Mouse (Mus musculus) brown adipose tissue, adult 24 weeks (tissue): ENCODE results near the gene Lrp6. TPM values are rescaled to one million over a fixed set of nuclear protein-coding genes. Genes with fewer than 3 reads are reported as not detected.

Experiments
- H3K27ac ChIP-seq: fragments of 200-500 bp; replicated peaks from 2 replicates; pipeline ENCODE4 v1.5.1; 2012; ENCODE audit warnings: low read depth, mild to moderate bottlenecking, low read length
- H3K4me1 ChIP-seq: fragments of 200-500 bp; 2 replicates; pipeline ENCODE4 v1.6.1; 2012; ENCODE audit warnings: low read length, mixed read lengths; ENCODE audit not compliant: control insufficient read depth, insufficient read depth, insufficient read length
- H3K4me3 ChIP-seq: fragments of 200-500 bp; 2 replicates; pipeline ENCODE4 v1.5.1; 2012; ENCODE audit warnings: low read depth, mild to moderate bottlenecking, low read length, moderate library complexity; ENCODE audit not compliant: insufficient read depth
- polyA plus RNA-seq: library from polyadenylated mRNA; stranded (reverse); fragments of >200 nt; gene quantifications from 2 replicates; pipeline ENCODE4 v1.2.4, GENCODE M21; 2012; ENCODE audit not compliant: missing spikeins, insufficient read depth, insufficient read length

Gene Lrp6
- polyA plus RNA-seq, 1 experiment, result 33.0 TPM

- H3K27ac ChIP-seq, result no peak overlapping the region
- no peaks in the 10 kb centered on the region for H3K4me1 ChIP-seq
- H3K4me3 ChIP-seq, result no peak overlapping the region
Measured at GRCm38 (mm10) chr6:134431583-134431982, 135.2 kb downstream of the Lrp6 start.

GRCm38 (mm10) chr6:134430161-134430799 lies 136.5 kb downstream of the Lrp6 start:
- H3K27ac ChIP-seq, result no peak overlapping the region
- no peak overlapping the region for H3K4me3 ChIP-seq
- H3K4me1 ChIP-seq, result no peaks in the 10 kb centered on the region

GRCm38 (mm10) chr6:134428455-134428854 lies 138.3 kb downstream of the Lrp6 start:
- H3K27ac ChIP-seq, result no peak overlapping the region
- no peak overlapping the region for H3K4me3 ChIP-seq
- no peaks in the 10 kb centered on the region for H3K4me1 ChIP-seq

- H3K4me3 ChIP-seq, result no peak overlapping the region
- no peaks in the 10 kb centered on the region for H3K4me1 ChIP-seq
- no peak overlapping the region for H3K27ac ChIP-seq
Measured at GRCm38 (mm10) chr6:134427165-134427564, 139.6 kb downstream of the Lrp6 start.

- Histone ChIP-seq H3K4me1 (no peaks in the 10 kb centered on the region), H3K4me3 (peak overlapping the region; percentile 41), H3K27ac (peak overlapping the region; percentile 66)
Measured at GRCm38 (mm10) chr6:134425216-134425717, 141.5 kb downstream of the Lrp6 start.

- Histone ChIP-seq H3K27ac (no peak overlapping the region), H3K4me1 (no peaks in the 10 kb centered on the region), H3K4me3 (no peak overlapping the region)
Measured at GRCm38 (mm10) chr6:134421921-134422320, 144.8 kb downstream of the Lrp6 start.

- Histone ChIP-seq H3K4me3 (no peak overlapping the region), H3K27ac (no peak overlapping the region), H3K4me1 (no peaks in the 10 kb centered on the region)
Measured at GRCm38 (mm10) chr6:134420375-134420774, 146.4 kb downstream of the Lrp6 start.

- H3K4me1 ChIP-seq, result no peaks in the 10 kb centered on the region
- no peak overlapping the region for H3K27ac ChIP-seq
- H3K4me3 ChIP-seq, result no peak overlapping the region
Measured at GRCm38 (mm10) chr6:134417886-134418285, 148.9 kb downstream of the Lrp6 start.

- Histone ChIP-seq H3K27ac (no peak overlapping the region), H3K4me1 (no peaks in the 10 kb centered on the region), H3K4me3 (no peak overlapping the region)
Measured at GRCm38 (mm10) chr6:134416556-134417105, 150.1 kb downstream of the Lrp6 start.

GRCm38 (mm10) chr6:134414532-134414883 lies 152.3 kb downstream of the Lrp6 start:
- Histone ChIP-seq H3K4me3 (no peak overlapping the region), H3K27ac (no peak overlapping the region), H3K4me1 (no peaks in the 10 kb centered on the region)

GRCm38 (mm10) chr6:134413706-134414531 lies 152.8 kb downstream of the Lrp6 start:
- Histone ChIP-seq H3K27ac (no peak overlapping the region), H3K4me3 (no peak overlapping the region), H3K4me1 (no peaks in the 10 kb centered on the region)

GRCm38 (mm10) chr6:134407226-134407625 lies 159.5 kb downstream of the Lrp6 start:
- no peak overlapping the region for H3K4me3 ChIP-seq
- no peaks in the 10 kb centered on the region for H3K4me1 ChIP-seq

GRCm38 (mm10) chr6:134403684-134404070 lies 163.1 kb downstream of the Lrp6 start:
- H3K27ac ChIP-seq, result no peak overlapping the region
- no peak overlapping the region for H3K4me3 ChIP-seq
- no peaks in the 10 kb centered on the region for H3K4me1 ChIP-seq

More at GRCm38 (mm10) chr6:134407226-134407625, 159.5 kb downstream of the Lrp6 start:
- no peak overlapping the region for H3K27ac ChIP-seq

- Histone ChIP-seq H3K4me1 (no peaks in the 10 kb centered on the region), H3K4me3 (no peak overlapping the region), H3K27ac (no peak overlapping the region)
Measured at GRCm38 (mm10) chr6:134402914-134403683, 163.7 kb downstream of the Lrp6 start.
